Mouse (Mus musculus): ENCODE results near the gene Copg1.

The Copg1 gene

GRCm38 (mm10) chr6:87887594-87888233, at the start of gene Copg1:
Gene Copg1 (plus strand): TSS chr6:87887814.
- DNase-seq (ENCODE audit: low read depth in 2 of 2, low spot score in 2 of 2), result peak; percentile 100

GRCm38 (mm10) chr6:87838551-87839197, 48.9 kb upstream of the Copg1 start, which contains the start of gene Isy1:
Gene Isy1 (minus strand): TSS chr6:87838798.
- DNase-seq (ENCODE audit: low read depth in 2 of 2, low spot score in 2 of 2), result peak; percentile 97

- DNase-seq (ENCODE audit: low read depth in 2 of 2, low spot score in 2 of 2), result no peak
Observed at GRCm38 (mm10) chr6:87839797-87840341, 47.7 kb upstream of the Copg1 start.

GRCm38 (mm10) chr6:87841635-87842034, 46.0 kb upstream of the Copg1 start:
- no peak for DNase-seq (ENCODE audit: low read depth in 2 of 2, low spot score in 2 of 2)

- peak in 1 of 2 experiments; percentile 42 for DNase-seq (ENCODE audit: low read depth in 2 of 2, low spot score in 2 of 2)
Observed at GRCm38 (mm10) chr6:87842254-87842653, 45.4 kb upstream of the Copg1 start.

GRCm38 (mm10) chr6:87845031-87845695, 42.5 kb upstream of the Copg1 start:
- no peak for DNase-seq (ENCODE audit: low read depth in 2 of 2, low spot score in 2 of 2)

GRCm38 (mm10) chr6:87846813-87847212, 40.8 kb upstream of the Copg1 start:
- no peak for DNase-seq (ENCODE audit: low read depth in 2 of 2, low spot score in 2 of 2)

GRCm38 (mm10) chr6:87849780-87850154, 37.8 kb upstream of the Copg1 start:
- no peak for DNase-seq (ENCODE audit: low read depth in 2 of 2, low spot score in 2 of 2)

GRCm38 (mm10) chr6:87850155-87850899, 37.3 kb upstream of the Copg1 start:
- peak; percentile 33 to 43 for DNase-seq (ENCODE audit: low read depth in 2 of 2, low spot score in 2 of 2)

- DNase-seq (ENCODE audit: low read depth in 2 of 2, low spot score in 2 of 2), result peak; percentile 94 to 95
Observed at GRCm38 (mm10) chr6:87850900-87851614, 36.6 kb upstream of the Copg1 start, which contains the start of gene Cnbp. Gene Cnbp (minus strand): TSS chr6:87851106.

GRCm38 (mm10) chr6:87851871-87852270, 35.7 kb upstream of the Copg1 start:
- DNase-seq (ENCODE audit: low read depth in 2 of 2, low spot score in 2 of 2), result no peak

GRCm38 (mm10) chr6:87853446-87853845, 34.2 kb upstream of the Copg1 start:
- no peak for DNase-seq (ENCODE audit: low read depth in 2 of 2, low spot score in 2 of 2)

GRCm38 (mm10) chr6:87857071-87857470, 30.5 kb upstream of the Copg1 start:
- no peak for DNase-seq (ENCODE audit: low read depth in 2 of 2, low spot score in 2 of 2)

GRCm38 (mm10) chr6:87866211-87866610, 21.4 kb upstream of the Copg1 start:
- no peak for DNase-seq (ENCODE audit: low read depth in 2 of 2, low spot score in 2 of 2)

- DNase-seq (ENCODE audit: low read depth in 2 of 2, low spot score in 2 of 2), result no peak
Observed at GRCm38 (mm10) chr6:87867256-87867655, 20.4 kb upstream of the Copg1 start.

GRCm38 (mm10) chr6:87868871-87869506, 18.6 kb upstream of the Copg1 start:
- no peak for DNase-seq (ENCODE audit: low read depth in 2 of 2, low spot score in 2 of 2)

- DNase-seq (ENCODE audit: low read depth in 2 of 2, low spot score in 2 of 2), result no peak
Observed at GRCm38 (mm10) chr6:87870440-87870839, 17.2 kb upstream of the Copg1 start.

GRCm38 (mm10) chr6:87871240-87871639, 16.4 kb upstream of the Copg1 start:
- DNase-seq (ENCODE audit: low read depth in 2 of 2, low spot score in 2 of 2), result no peak

- DNase-seq (ENCODE audit: low read depth in 2 of 2, low spot score in 2 of 2), result no peak
Observed at GRCm38 (mm10) chr6:87873104-87873503, 14.5 kb upstream of the Copg1 start.

- no peak for DNase-seq (ENCODE audit: low read depth in 2 of 2, low spot score in 2 of 2)
Observed at GRCm38 (mm10) chr6:87873963-87874362, 13.7 kb upstream of the Copg1 start.

All from CD8-positive naive resting alpha-beta T cell, adult 2 months (primary cell).